Comparison of ENCODE assay signal across 12 mouse cellular contexts in the genomic region with DNA sequence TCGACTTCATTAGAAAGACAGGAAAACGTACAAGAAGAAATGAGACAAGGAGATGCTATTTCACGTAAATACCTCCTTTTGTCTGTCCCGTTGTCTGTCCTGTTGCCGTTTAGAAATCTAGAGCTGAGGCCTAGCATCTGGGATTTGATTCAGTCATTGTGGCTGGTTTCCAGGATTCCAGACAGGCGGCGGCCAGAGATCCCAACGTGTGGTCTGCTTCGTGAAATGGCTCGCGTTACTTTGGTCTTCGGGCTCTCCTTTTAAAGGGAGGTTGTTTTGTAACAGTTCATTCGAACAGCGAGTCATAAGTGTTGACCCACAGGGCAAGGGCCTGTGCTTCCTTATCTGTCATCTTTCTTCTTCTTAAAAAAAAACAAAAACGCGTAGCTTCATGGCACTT. TPM values are rescaled to one million over a fixed set of nuclear protein-coding genes. Genes with fewer than 3 reads are reported as not detected.
DNase-seq lines count a peak whose midpoint lies in the region; ATAC-seq and TF ChIP-seq lines count a peak whose summit lies in the region.
"Had no signal": no experiment of that assay in that cellular context is flagged by ENCODE, and none has a peak within 500 bp of the region (broad histone marks: within the 10 kb centered on the region; RNA-seq: fewer than 3 reads in every experiment).

Gene Tceanc (minus strand): TSS at position 223 of the 400 bp plus-strand sequence.

- WGBS in midbrain, embryonic 10.5 days = 81% methylated on average over 16 of the region's 16 CpGs
- WGBS in midbrain, embryonic 13.5 days = 77% methylated on average over 16 of the region's 16 CpGs
- WGBS in embryonic facial prominence, embryonic 11.5 days = 73% methylated on average over 16 of the region's 16 CpGs
- WGBS in limb, embryonic 14.5 days = 55% methylated on average over 16 of the region's 16 CpGs
- WGBS in stomach, postnatal 0 days = 52% methylated on average over 16 of the region's 16 CpGs

- TF ChIP-seq POLR2A in limb, embryonic 14.5 days (IDR thresholded peaks at IDR 0.05; ENCODE audit: borderline replicate concordance, extremely low read depth, insufficient read depth, insufficient read length) = no peak

- H3K27me3 ChIP-seq in midbrain, embryonic 10.5 days (ENCODE audit: low read depth, poor library complexity, severe bottlenecking) = peaks cover 89% of the 10 kb centered on the region
- peaks cover 11% of the 10 kb centered on the region; the same call in 1 of the 2 replicates for H3K27me3 ChIP-seq in midbrain, embryonic 13.5 days
- no peaks in the 10 kb centered on the region; the same call in 1 of the 2 replicates for H3K27me3 ChIP-seq in embryonic facial prominence, embryonic 11.5 days (ENCODE audit: control insufficient read depth, insufficient read depth, low read length)
- no peaks in the 10 kb centered on the region for H3K27me3 ChIP-seq in limb, embryonic 14.5 days (ENCODE audit: control insufficient read depth, insufficient read depth, low read length)
- no peaks in the 10 kb centered on the region for H3K27me3 ChIP-seq in stomach, postnatal 0 days (ENCODE audit: control insufficient read depth, insufficient read depth, low read length)

- no peak within 1 kb of the TSS for H3K4me3 ChIP-seq in gastrocnemius, adult 2 months
- no peak within 1 kb of the TSS for H3K4me3 ChIP-seq in midbrain, embryonic 10.5 days
- no peak within 1 kb of the TSS for H3K4me3 ChIP-seq in midbrain, embryonic 13.5 days (replicated peaks)
- H3K4me3 ChIP-seq in embryonic facial prominence, embryonic 11.5 days (ENCODE audit: low read depth, low read length) = no peak within 1 kb of the TSS
- no peak within 1 kb of the TSS for H3K4me3 ChIP-seq in limb, embryonic 14.5 days (replicated peaks; ENCODE audit: low read length)
- no peak within 1 kb of the TSS for H3K4me3 ChIP-seq in stomach, postnatal 0 days (ENCODE audit: low read depth, low read length)
- H3K4me3 ChIP-seq: embryonic facial prominence, embryonic 15.5 days had no signal

- DNase-seq in gastrocnemius, adult 2 months = peak; percentile 24
- no peak for DNase-seq in gastrocnemius, postnatal 36 days
- DNase-seq in midbrain, embryonic 10.5 days (ENCODE audit: low spot score) = no peak
- no peak for DNase-seq in embryonic facial prominence, embryonic 11.5 days (ENCODE audit: low spot score)
- peak; percentile 44 for DNase-seq in limb, embryonic 14.5 days (ENCODE audit: low spot score)
- no peak for DNase-seq in stomach, postnatal 0 days (ENCODE audit: low spot score)
- DNase-seq: kidney, adult 2 months; thymus, adult 2 months had no signal

- TF ChIP-seq EP300 in stomach, postnatal 0 days (optimal IDR thresholded peaks at IDR 0.05) = no peak

- no peak for ATAC-seq in midbrain, embryonic 13.5 days
- no peak for ATAC-seq in embryonic facial prominence, embryonic 11.5 days (replicated peaks; ENCODE audit: insufficient number of reproducible peaks, low FRiP score, low TSS enrichment, low read depth)
- ATAC-seq in limb, embryonic 14.5 days (ENCODE audit: low FRiP score, low read depth) = no peak
- ATAC-seq in stomach, postnatal 0 days (ENCODE audit: low FRiP score, low TSS enrichment) = no peak
- no peak for ATAC-seq in cerebellum, adult (ENCODE audit: insufficient number of reproducible peaks, low FRiP score, low TSS enrichment)

- no peak for TF ChIP-seq CTCF in gastrocnemius, adult 2 months (IDR thresholded peaks at IDR 0.05)
- TF ChIP-seq CTCF in stomach, postnatal 0 days (IDR thresholded peaks at IDR 0.05; ENCODE audit: low read depth) = no peak

- H3K27ac ChIP-seq in gastrocnemius, adult 2 months = peak within 1 kb of the TSS; percentile 6; the same call in 1 of the 2 replicates
- H3K27ac ChIP-seq in midbrain, embryonic 10.5 days (replicated peaks) = no peak within 1 kb of the TSS
- H3K27ac ChIP-seq in midbrain, embryonic 13.5 days = no peak within 1 kb of the TSS
- no peak within 1 kb of the TSS for H3K27ac ChIP-seq in embryonic facial prominence, embryonic 11.5 days (replicated peaks; ENCODE audit: low read depth, low read length)
- H3K27ac ChIP-seq in limb, embryonic 14.5 days (replicated peaks; ENCODE audit: low read depth, low read length) = no peak within 1 kb of the TSS
- H3K27ac ChIP-seq in stomach, postnatal 0 days (replicated peaks) = no peak within 1 kb of the TSS
- H3K27ac ChIP-seq: embryonic facial prominence, embryonic 15.5 days; liver, embryonic 14.5 days had no signal

- no peaks in the 10 kb centered on the region for H3K9me3 ChIP-seq in midbrain, embryonic 10.5 days (replicated peaks)
- H3K9me3 ChIP-seq in midbrain, embryonic 13.5 days = no peaks in the 10 kb centered on the region
- H3K9me3 ChIP-seq in embryonic facial prominence, embryonic 11.5 days (replicated peaks; ENCODE audit: control insufficient read depth, low read length) = no peaks in the 10 kb centered on the region
- no peaks in the 10 kb centered on the region for H3K9me3 ChIP-seq in limb, embryonic 14.5 days (ENCODE audit: control insufficient read depth, low read length)
- H3K9me3 ChIP-seq in stomach, postnatal 0 days (ENCODE audit: control insufficient read depth, low read length) = no peaks in the 10 kb centered on the region
- H3K9me3 ChIP-seq: embryonic facial prominence, embryonic 15.5 days had no signal

- 0 out of 2 replicates have a peak, but pooled peaks cover 3% of the 10 kb centered on the region for H3K4me1 ChIP-seq in midbrain, embryonic 10.5 days
- no peaks in the 10 kb centered on the region for H3K4me1 ChIP-seq in midbrain, embryonic 13.5 days (replicated peaks)
- no peaks in the 10 kb centered on the region for H3K4me1 ChIP-seq in embryonic facial prominence, embryonic 11.5 days (ENCODE audit: control insufficient read depth, insufficient read depth, low read length)
- H3K4me1 ChIP-seq in limb, embryonic 14.5 days (ENCODE audit: control insufficient read depth, insufficient read depth, low read length) = no peaks in the 10 kb centered on the region
- no peaks in the 10 kb centered on the region for H3K4me1 ChIP-seq in stomach, postnatal 0 days (replicated peaks; ENCODE audit: control insufficient read depth, insufficient read depth)
- H3K4me1 ChIP-seq: embryonic facial prominence, embryonic 15.5 days had no signal

- intact Hi-C loops in gastrocnemius, adult 2 months (cut with DNase I) = loop anchor here (10.0 kb wide), 1 partner anchor 344 kb away; the partner anchor contains the start of gene Gemin8
- intact Hi-C loops in gastrocnemius, postnatal 36 days (cut with DNase I) = loop anchor here (10.0 kb wide), 1 partner anchor 716 kb away; no protein-coding TSS in a partner anchor

- H3K4me2 ChIP-seq in midbrain, embryonic 13.5 days (replicated peaks) = no peak within 1 kb of the TSS
- no peak within 1 kb of the TSS for H3K4me2 ChIP-seq in embryonic facial prominence, embryonic 11.5 days (ENCODE audit: low read depth, low read length)
- no peak within 1 kb of the TSS for H3K4me2 ChIP-seq in limb, embryonic 14.5 days (replicated peaks; ENCODE audit: low read depth, low read length, severe bottlenecking)
- no peak within 1 kb of the TSS for H3K4me2 ChIP-seq in stomach, postnatal 0 days (replicated peaks; ENCODE audit: low read depth)
- H3K4me2 ChIP-seq: embryonic facial prominence, embryonic 15.5 days had no signal

- no peaks in the 10 kb centered on the region for H3K36me3 ChIP-seq in midbrain, embryonic 10.5 days
- no peaks in the 10 kb centered on the region for H3K36me3 ChIP-seq in midbrain, embryonic 13.5 days
- no peaks in the 10 kb centered on the region for H3K36me3 ChIP-seq in embryonic facial prominence, embryonic 11.5 days (replicated peaks; ENCODE audit: control insufficient read depth, insufficient read depth, low read depth, low read length)
- no peaks in the 10 kb centered on the region for H3K36me3 ChIP-seq in limb, embryonic 14.5 days (ENCODE audit: control insufficient read depth, insufficient read depth, low read length)
- no peaks in the 10 kb centered on the region for H3K36me3 ChIP-seq in stomach, postnatal 0 days (ENCODE audit: control insufficient read depth, insufficient read depth, low read length)
- H3K36me3 ChIP-seq: embryonic facial prominence, embryonic 15.5 days had no signal

- H3K9ac ChIP-seq in midbrain, embryonic 13.5 days (replicated peaks) = no peak within 1 kb of the TSS
- H3K9ac ChIP-seq in embryonic facial prominence, embryonic 11.5 days (replicated peaks; ENCODE audit: low read length) = no peak within 1 kb of the TSS
- no peak within 1 kb of the TSS for H3K9ac ChIP-seq in limb, embryonic 14.5 days (ENCODE audit: low read depth, low read length, severe bottlenecking)
- H3K9ac ChIP-seq in stomach, postnatal 0 days (ENCODE audit: low read length) = no peak within 1 kb of the TSS
- H3K9ac ChIP-seq: embryonic facial prominence, embryonic 15.5 days; liver, embryonic 14.5 days had no signal

RNA-seq across cellular contexts. Expression of gene Tceanc, which starts in this region (rescaled TPM):
- total RNA-seq in gastrocnemius, adult 2 months (2021) = 1 to 10 TPM; 1.9 to 4.3 TPM
- total RNA-seq in gastrocnemius, postnatal 36 days (2021) = 1 to 10 TPM; 2.0 to 2.9 TPM
- 12.4 and 14.0 TPM in 2 replicates for polyA plus RNA-seq in midbrain, embryonic 10.5 days (2016; fragmentation: Nextera tagmentation; extraction: Ambion mirVana)
- polyA plus RNA-seq in midbrain, embryonic 13.5 days (2015; fragmentation: Nextera tagmentation; extraction: Ambion mirVana) = 9.4 and 10.1 TPM in 2 replicates
- polyA plus RNA-seq in embryonic facial prominence, embryonic 11.5 days (2014; fragmentation: Nextera tagmentation; extraction: Ambion mirVana) = 10.7 and 12.3 TPM in 2 replicates
- 3.9 and 4.5 TPM in 2 replicates for polyA plus RNA-seq in limb, embryonic 14.5 days (2012; rRNA removed)
- polyA plus RNA-seq in limb, embryonic 14.5 days (2014; fragmentation: Nextera tagmentation; extraction: Ambion mirVana) = 7.3 and 8.8 TPM in 2 replicates
- polyA plus RNA-seq in stomach, postnatal 0 days (2015; fragmentation: Nextera tagmentation; extraction: Ambion mirVana) = 4.1 and 4.2 TPM in 2 replicates

Comparison
In these comparisons a context has a peak if more than half of its experiments do, and no peak if none do; other contexts are left out.
1. DNase-seq: peak in gastrocnemius, adult 2 months (single experiment) and limb, embryonic 14.5 days (single experiment); none in gastrocnemius, postnatal 36 days (0 of 2), midbrain, embryonic 10.5 days (single experiment), embryonic facial prominence, embryonic 11.5 days (single experiment) and stomach, postnatal 0 days (single experiment).